Mouse (Mus musculus): ENCODE measurements around the gene Mybphl.

Gene Mybphl

GRCm38 (mm10) chr3:108411754-108412121 is 47.0 kb downstream of the Mybphl start:
- peak; percentile 57 for DNase-seq

GRCm38 (mm10) chr3:108413634-108414360 is 49.1 kb downstream of the Mybphl start:
- no peak for DNase-seq

GRCm38 (mm10) chr3:108414857-108415830 is 50.4 kb downstream of the Mybphl start, which contains the start of gene Celsr2:
Celsr2 (minus strand) TSS chr3:108415552.
- DNase-seq, result peak; percentile 57

- DNase-seq, result peak; percentile 89
These were observed 51.1 kb downstream of the Mybphl start for GRCm38 (mm10) chr3:108415831-108416223.

GRCm38 (mm10) chr3:108423006-108423405 is 58.3 kb downstream of the Mybphl start:
- no peak for DNase-seq

GRCm38 (mm10) chr3:108423844-108424801 is 59.4 kb downstream of the Mybphl start:
- peak; percentile 75 for DNase-seq

- no peak for DNase-seq
These were observed 60.4 kb downstream of the Mybphl start for GRCm38 (mm10) chr3:108424944-108425623.

GRCm38 (mm10) chr3:108425624-108426018 is 60.9 kb downstream of the Mybphl start:
- no peak for DNase-seq

All from right cerebral cortex, adult 18-20 months (tissue).